Mouse (Mus musculus): Measurements from ENCODE around the gene Olfr107. TPM values are rescaled to one million over a fixed set of nuclear protein-coding genes. Genes with fewer than 3 reads are reported as not detected.

Gene Olfr107
- not detected in 4 replicates for total RNA-seq (2023; ENCODE audit: inconsistent age)

DNA sequence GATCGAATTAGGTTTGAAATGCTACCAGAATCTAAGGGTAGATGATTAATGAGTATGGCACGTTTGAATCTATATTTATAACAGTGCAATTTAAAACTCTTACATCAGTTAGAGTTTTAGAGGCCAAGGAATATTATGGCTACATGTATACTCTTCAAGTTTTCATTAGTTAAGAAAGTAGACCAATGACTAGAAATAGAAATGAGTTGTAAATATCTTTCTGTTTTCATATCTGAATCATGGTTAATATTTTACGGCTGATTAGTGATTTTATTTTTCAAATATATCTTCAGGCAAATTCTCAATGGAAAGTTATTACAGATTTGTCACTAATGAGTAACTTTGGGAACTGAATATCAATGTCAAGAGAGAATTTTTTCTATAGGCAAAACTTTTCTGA lies at the start of gene Olfr107:
Gene Olfr107, plus strand, starts transcription at position 301 of the 400 bp plus-strand sequence.

DNA sequence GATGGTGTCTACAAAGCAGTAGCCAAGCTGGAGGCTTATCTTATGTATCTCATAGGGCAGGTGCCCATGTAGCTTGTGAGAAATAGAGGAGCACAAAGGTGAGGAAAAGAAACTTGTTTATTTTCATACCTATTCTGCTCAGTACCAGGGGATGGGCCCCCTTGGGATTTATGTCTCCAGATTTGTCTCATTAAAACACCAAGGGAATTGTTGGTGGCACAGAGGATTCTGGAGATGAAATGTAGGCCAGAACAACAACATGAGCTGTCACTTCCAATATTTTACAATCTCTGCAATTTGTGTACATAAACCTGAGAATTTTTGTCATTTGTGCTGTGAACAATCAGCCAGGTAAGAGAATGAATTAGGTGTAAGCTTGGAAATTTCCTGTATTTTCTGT lies 39.7 kb upstream of the Olfr107 start, which contains the start of gene Olfr104-ps:
Gene Olfr104-ps, plus strand, starts transcription at position 301 of the 400 bp plus-strand sequence.

DNA sequence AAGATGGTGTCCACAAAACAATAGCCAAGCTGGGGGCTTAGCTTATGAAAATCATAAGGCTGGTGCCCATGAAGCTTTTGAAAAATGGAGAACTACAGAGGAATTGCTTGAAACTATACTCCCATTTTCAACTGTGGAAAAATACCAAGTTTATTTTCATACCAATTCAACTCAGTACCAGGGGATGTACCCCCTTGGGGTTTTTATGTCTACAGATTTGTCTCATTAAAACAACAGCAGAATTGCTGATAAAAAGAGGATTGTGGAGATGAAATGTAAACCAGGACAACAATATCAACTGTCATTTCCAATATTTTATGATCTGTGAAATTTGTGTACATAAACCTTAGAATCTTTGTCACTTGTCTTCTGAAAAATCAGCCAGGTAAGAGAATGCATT lies 20.3 kb upstream of the Olfr107 start, which contains the start of gene Olfr105-ps:
Gene Olfr105-ps, plus strand, starts transcription at position 301 of the 400 bp plus-strand sequence.

DNA sequence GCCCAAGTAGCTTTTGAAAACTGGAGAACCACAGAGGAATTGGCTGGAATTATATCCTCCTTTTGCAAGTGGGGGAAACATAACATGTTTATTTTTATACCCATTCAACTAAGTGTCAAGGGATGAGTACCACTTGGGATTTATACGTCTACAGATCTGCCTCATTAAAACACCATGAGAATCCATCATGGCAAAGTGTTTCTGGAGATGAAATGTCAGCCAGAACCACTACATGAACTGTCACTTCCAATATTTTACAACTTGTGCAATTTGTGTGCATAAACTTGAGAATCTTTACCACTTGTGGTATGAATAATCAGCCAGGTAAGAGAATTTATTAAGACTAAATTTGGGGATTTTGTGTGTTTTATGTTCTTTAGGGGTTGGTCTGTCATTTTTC lies 8.9 kb upstream of the Olfr107 start, which contains the start of gene Olfr106-ps:
Gene Olfr106-ps, plus strand, starts transcription at position 301 of the 400 bp plus-strand sequence.

DNA sequence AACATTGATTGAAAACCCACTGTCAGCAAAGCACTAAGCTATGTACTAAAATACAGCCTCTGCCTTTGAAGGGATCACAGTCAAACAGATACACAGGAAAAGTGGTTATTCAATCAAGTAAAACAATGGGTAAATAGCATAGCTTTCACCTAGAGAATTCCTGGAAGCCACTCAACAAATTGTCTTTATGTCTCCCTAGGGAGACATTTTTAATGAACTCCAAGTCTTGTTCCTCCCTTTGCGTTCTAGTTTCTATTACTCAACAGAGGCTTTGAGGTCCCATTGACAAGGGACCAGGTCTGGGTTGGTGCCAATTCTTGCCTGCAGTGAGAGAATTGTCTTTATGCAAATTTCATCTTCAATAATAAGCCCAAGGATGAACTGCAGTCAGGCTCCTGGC lies 46.2 kb downstream of the Olfr107 start, which contains the start of gene Olfr108:
Gene Olfr108, plus strand, starts transcription at position 301 of the 400 bp plus-strand sequence.

Other genes starting within 250 kb of the Olfr107 start
- not detected in 4 replicates for gene Olfr93, start 237.7 kb upstream of the Olfr107 start, total RNA-seq (2023; ENCODE audit: inconsistent age)
- gene Ubd, start 205.3 kb upstream of the Olfr107 start, total RNA-seq (2023; ENCODE audit: inconsistent age): 0.78 TPM in 1 of 4 replicates, not detected in the others
- not detected in 4 replicates for gene Olfr94, start 198.2 kb upstream of the Olfr107 start, total RNA-seq (2023; ENCODE audit: inconsistent age)
- not detected in 4 replicates for gene Olfr95, start 186.1 kb upstream of the Olfr107 start, total RNA-seq (2023; ENCODE audit: inconsistent age)
- not detected in 4 replicates for gene Olfr96, start 179.1 kb upstream of the Olfr107 start, total RNA-seq (2023; ENCODE audit: inconsistent age)
- not detected in 4 replicates for gene Olfr97, start 161.9 kb upstream of the Olfr107 start, total RNA-seq (2023; ENCODE audit: inconsistent age)
- not detected in 4 replicates for gene Olfr98, start 135.5 kb upstream of the Olfr107 start, total RNA-seq (2023; ENCODE audit: inconsistent age)
- 46.7 to 58.3 TPM (median 54.7 TPM) in 4 replicates for gene H2-M3, start 129.0 kb upstream of the Olfr107 start, total RNA-seq (2023; ENCODE audit: inconsistent age)
- not detected in 4 replicates for gene Olfr99, start 115.8 kb upstream of the Olfr107 start, total RNA-seq (2023; ENCODE audit: inconsistent age)
- not detected in 4 replicates for gene Olfr101, start 94.9 kb upstream of the Olfr107 start, total RNA-seq (2023; ENCODE audit: inconsistent age)
- 0.36 TPM in 1 of 4 replicates, not detected in the others for gene Olfr102, start 82.2 kb upstream of the Olfr107 start, total RNA-seq (2023; ENCODE audit: inconsistent age)
- not detected in 4 replicates for gene Olfr103, start 59.5 kb upstream of the Olfr107 start, total RNA-seq (2023; ENCODE audit: inconsistent age)
- not detected in 4 replicates for gene Olfr104-ps, start 39.6 kb upstream of the Olfr107 start, total RNA-seq (2023; ENCODE audit: inconsistent age)
- gene Olfr105-ps, start 20.2 kb upstream of the Olfr107 start, total RNA-seq (2023; ENCODE audit: inconsistent age): not detected in 4 replicates
- not detected in 4 replicates for gene Olfr106-ps, start 8.8 kb upstream of the Olfr107 start, total RNA-seq (2023; ENCODE audit: inconsistent age)
- not detected in 4 replicates for gene Olfr108, start 46.3 kb downstream of the Olfr107 start, total RNA-seq (2023; ENCODE audit: inconsistent age)
- gene Olfr109, start 59.7 kb downstream of the Olfr107 start, total RNA-seq (2023; ENCODE audit: inconsistent age): not detected in 4 replicates
- gene H2-M2, start 84.3 kb downstream of the Olfr107 start, total RNA-seq (2023; ENCODE audit: inconsistent age): not detected in 4 replicates
- not detected in 4 replicates for gene Olfr110, start 93.2 kb downstream of the Olfr107 start, total RNA-seq (2023; ENCODE audit: inconsistent age)
- gene Olfr111, start 108.8 kb downstream of the Olfr107 start, total RNA-seq (2023; ENCODE audit: inconsistent age): not detected in 4 replicates
- gene Olfr112, start 170.2 kb downstream of the Olfr107 start, total RNA-seq (2023; ENCODE audit: inconsistent age): not detected in 4 replicates
- not detected in 4 replicates for gene Olfr113, start 178.4 kb downstream of the Olfr107 start, total RNA-seq (2023; ENCODE audit: inconsistent age)
- not detected in 4 replicates for gene Olfr114, start 193.5 kb downstream of the Olfr107 start, total RNA-seq (2023; ENCODE audit: inconsistent age)
- not detected in 4 replicates for gene Olfr115, start 227.9 kb downstream of the Olfr107 start, total RNA-seq (2023; ENCODE audit: inconsistent age)
- gene Olfr116, start 228.0 kb downstream of the Olfr107 start, total RNA-seq (2023; ENCODE audit: inconsistent age): not detected in 4 replicates